8 mouse cellular contexts compared by ENCODE assay signal in genomic region chr16:16213079-16213760, GRCm38 (mm10). TPM values are rescaled to one million over a fixed set of nuclear protein-coding genes. Genes with fewer than 3 reads are reported as not detected.
A peak's percentile ranks its signal among the peaks of the same experiment; 100 is the strongest.
DNase-seq lines count a peak whose midpoint lies in the region; ATAC-seq and TF ChIP-seq lines count a peak whose summit lies in the region.

Gene Pkp2, plus strand, starts transcription at chr16:16213318.

- H3K9ac ChIP-seq in embryonic facial prominence, embryonic 13.5 days = peak within 1 kb of the TSS; percentile 60
- peak within 1 kb of the TSS; percentile 97 for H3K9ac ChIP-seq in heart, embryonic 12.5 days
- H3K9ac ChIP-seq in kidney, embryonic 15.5 days = peak within 1 kb of the TSS; percentile 52
- peak within 1 kb of the TSS; percentile 72 for H3K9ac ChIP-seq in liver, embryonic 13.5 days
- peak within 1 kb of the TSS; percentile 20 for H3K9ac ChIP-seq in neural tube, embryonic 11.5 days (ENCODE audit: low read length)

- H3K36me3 ChIP-seq in embryonic facial prominence, embryonic 13.5 days = no peaks in the 10 kb centered on the region
- no peaks in the 10 kb centered on the region for H3K36me3 ChIP-seq in heart, embryonic 12.5 days
- H3K36me3 ChIP-seq in kidney, embryonic 15.5 days = no peaks in the 10 kb centered on the region
- no peaks in the 10 kb centered on the region for H3K36me3 ChIP-seq in liver, embryonic 13.5 days
- no peaks in the 10 kb centered on the region for H3K36me3 ChIP-seq in neural tube, embryonic 11.5 days (ENCODE audit: control insufficient read depth, insufficient read depth, low read length)
- H3K36me3 ChIP-seq in thymus, adult 2 months (ENCODE audit: control insufficient read depth, insufficient read depth, low read length) = no peaks in the 10 kb centered on the region

- ATAC-seq in CD4-positive, CD25-positive, alpha-beta regulatory T cell, adult 4 months = peak; percentile 70
- ATAC-seq in embryonic facial prominence, embryonic 13.5 days (ENCODE audit: insufficient number of reproducible peaks, insufficient read depth, low FRiP score, low TSS enrichment, low read depth) = peak; percentile 86
- ATAC-seq in heart, embryonic 12.5 days (ENCODE audit: insufficient number of reproducible peaks, low FRiP score) = peak; percentile 94
- ATAC-seq in kidney, embryonic 15.5 days (replicated peaks; ENCODE audit: low FRiP score) = peak; percentile 97
- ATAC-seq in liver, embryonic 13.5 days (ENCODE audit: low read depth) = peak; percentile 94
- peak; percentile 97 for ATAC-seq in neural tube, embryonic 11.5 days (ENCODE audit: insufficient read depth, low FRiP score, low TSS enrichment)

- no peak for TF ChIP-seq CTCF in thymus, adult 2 months (IDR thresholded peaks at IDR 0.05; ENCODE audit: borderline replicate concordance, control insufficient read depth, extremely low read depth, insufficient read depth, low read length, poor library complexity)

- peak within 1 kb of the TSS; percentile 56 for H3K4me3 ChIP-seq in embryonic facial prominence, embryonic 13.5 days
- peak within 1 kb of the TSS; percentile 91 for H3K4me3 ChIP-seq in heart, embryonic 12.5 days
- H3K4me3 ChIP-seq in kidney, embryonic 15.5 days (replicated peaks) = peak within 1 kb of the TSS; percentile 78
- H3K4me3 ChIP-seq in liver, embryonic 13.5 days (replicated peaks) = peak within 1 kb of the TSS; percentile 69
- H3K4me3 ChIP-seq in neural tube, embryonic 11.5 days (ENCODE audit: low read depth, low read length) = peak within 1 kb of the TSS; percentile 52
- peak within 1 kb of the TSS; percentile 42 for H3K4me3 ChIP-seq in thymus, adult 2 months (ENCODE audit: control insufficient read depth, insufficient read depth, low read length)

- H3K27ac ChIP-seq in embryonic facial prominence, embryonic 13.5 days = no peak within 1 kb of the TSS
- H3K27ac ChIP-seq in heart, embryonic 12.5 days (ENCODE audit: poor library complexity, severe bottlenecking) = peak within 1 kb of the TSS; percentile 98
- peak within 1 kb of the TSS; percentile 74 for H3K27ac ChIP-seq in kidney, embryonic 15.5 days
- H3K27ac ChIP-seq in liver, embryonic 13.5 days = 0 out of 2 replicates have a peak within 1 kb of the TSS, but pooled peaks have one; percentile 34
- H3K27ac ChIP-seq in neural tube, embryonic 11.5 days (ENCODE audit: low read depth, low read length) = no peak within 1 kb of the TSS
- H3K27ac ChIP-seq in thymus, adult 2 months (ENCODE audit: control insufficient read depth, insufficient read depth, low read length) = no peak within 1 kb of the TSS

- peak; percentile 71 for DNase-seq in adrenal gland, postnatal 25 days
- DNase-seq in liver, embryonic 13.5 days = peak; percentile 73
- peak; percentile 81 for DNase-seq in neural tube, embryonic 11.5 days (ENCODE audit: low spot score)
- DNase-seq in thymus, adult 2 months = peak; percentile 38

- H3K4me1 ChIP-seq in embryonic facial prominence, embryonic 13.5 days = peaks cover 15% of the 10 kb centered on the region
- H3K4me1 ChIP-seq in heart, embryonic 12.5 days (replicated peaks) = peaks cover 30% of the 10 kb centered on the region
- peaks cover 21% of the 10 kb centered on the region for H3K4me1 ChIP-seq in kidney, embryonic 15.5 days
- peaks cover 18% of the 10 kb centered on the region for H3K4me1 ChIP-seq in liver, embryonic 13.5 days (replicated peaks)
- no peaks in the 10 kb centered on the region for H3K4me1 ChIP-seq in neural tube, embryonic 11.5 days (ENCODE audit: control insufficient read depth, insufficient read depth, low read length)
- H3K4me1 ChIP-seq in thymus, adult 2 months (replicated peaks; ENCODE audit: control insufficient read depth, insufficient read depth, low read length) = peaks cover 4% of the 10 kb centered on the region; the same call in 1 of the 2 replicates

- WGBS in embryonic facial prominence, embryonic 13.5 days = under 1% methylated on average over 59 of the region's 59 CpGs
- under 1% methylated on average over 59 of the region's 59 CpGs for WGBS in heart, embryonic 12.5 days
- WGBS in kidney, embryonic 15.5 days = 0% methylated on average over 45 of the region's 59 CpGs
- WGBS in liver, embryonic 13.5 days (ENCODE audit: insufficient replicate concordance) = under 1% methylated on average over 59 of the region's 59 CpGs
- WGBS in neural tube, embryonic 11.5 days = under 1% methylated on average over 56 of the region's 59 CpGs
- under 1% methylated on average over 59 of the region's 59 CpGs for WGBS in thymus, adult 2 months

- no peaks in the 10 kb centered on the region for H3K9me3 ChIP-seq in embryonic facial prominence, embryonic 13.5 days
- no peaks in the 10 kb centered on the region for H3K9me3 ChIP-seq in heart, embryonic 12.5 days (replicated peaks)
- no peaks in the 10 kb centered on the region for H3K9me3 ChIP-seq in kidney, embryonic 15.5 days (replicated peaks)
- H3K9me3 ChIP-seq in liver, embryonic 13.5 days (replicated peaks) = no peaks in the 10 kb centered on the region
- H3K9me3 ChIP-seq in neural tube, embryonic 11.5 days (ENCODE audit: control insufficient read depth, low read length) = no peaks in the 10 kb centered on the region

- TF ChIP-seq POLR2A in thymus, adult 2 months (IDR thresholded peaks at IDR 0.05; ENCODE audit: control insufficient read depth, extremely low read depth, insufficient read depth, low read length, poor library complexity) = no peak

- peaks cover 56% of the 10 kb centered on the region for H3K27me3 ChIP-seq in embryonic facial prominence, embryonic 13.5 days
- H3K27me3 ChIP-seq in heart, embryonic 12.5 days (replicated peaks) = no peaks in the 10 kb centered on the region
- H3K27me3 ChIP-seq in kidney, embryonic 15.5 days = peaks cover 29% of the 10 kb centered on the region
- peaks cover 37% of the 10 kb centered on the region for H3K27me3 ChIP-seq in liver, embryonic 13.5 days
- H3K27me3 ChIP-seq in neural tube, embryonic 11.5 days (ENCODE audit: control insufficient read depth, insufficient read depth, low read length) = peaks cover 10% of the 10 kb centered on the region; the same call in 1 of the 2 replicates
- peaks cover 11% of the 10 kb centered on the region for H3K27me3 ChIP-seq in thymus, adult 2 months (ENCODE audit: control insufficient read depth, insufficient read depth, low read length)

- H3K4me2 ChIP-seq in embryonic facial prominence, embryonic 13.5 days = peak within 1 kb of the TSS; percentile 98
- H3K4me2 ChIP-seq in heart, embryonic 12.5 days = peak within 1 kb of the TSS; percentile 71
- peak within 1 kb of the TSS; percentile 98 for H3K4me2 ChIP-seq in kidney, embryonic 15.5 days
- peak within 1 kb of the TSS; percentile 92 for H3K4me2 ChIP-seq in liver, embryonic 13.5 days
- H3K4me2 ChIP-seq in neural tube, embryonic 11.5 days (ENCODE audit: low read depth) = peak within 1 kb of the TSS; percentile 81

RNA-seq across cellular contexts. Expression of gene Pkp2, which starts in this region (rescaled TPM):
- polyA plus RNA-seq in CD4-positive, CD25-positive, alpha-beta regulatory T cell, adult 4 months (2017; shearing (Covaris generic)) = under 1 TPM; 0.15 to 0.27 TPM
- total RNA-seq in adrenal gland, postnatal 25 days (2021) = 2.0 and 2.2 TPM in 2 replicates
- 2.3 and 3.3 TPM in 2 replicates for polyA plus RNA-seq in embryonic facial prominence, embryonic 13.5 days (2015; fragmentation: Nextera tagmentation; extraction: Ambion mirVana)
- polyA plus RNA-seq in heart, embryonic 12.5 days (2016; fragmentation: Nextera tagmentation; extraction: Ambion mirVana) = 131 and 133 TPM in 2 replicates
- 10.1 and 11.0 TPM in 2 replicates for polyA plus RNA-seq in kidney, embryonic 15.5 days (2015; fragmentation: Nextera tagmentation; extraction: Ambion mirVana)
- 4.9 and 6.3 TPM in 2 replicates for polyA plus RNA-seq in liver, embryonic 13.5 days (2015; fragmentation: Nextera tagmentation; extraction: Ambion mirVana)
- 3.5 and 4.8 TPM in 2 replicates for polyA plus RNA-seq in neural tube, embryonic 11.5 days (2014; fragmentation: Nextera tagmentation; extraction: Ambion mirVana)
- 1.2 and 4.5 TPM in 2 replicates for polyA plus RNA-seq in thymus, adult 2 months (2012; rRNA removed)

Comparison
In these comparisons a context has a peak if more than half of its experiments do, and no peak if none do; other contexts are left out.
1. RNA of gene Pkp2 (polyA plus RNA-seq): 131 to 133 TPM in heart, embryonic 12.5 days; 10.1 to 11.0 TPM in kidney, embryonic 15.5 days, 4.9 to 6.3 TPM in liver, embryonic 13.5 days, 3.5 to 4.8 TPM in neural tube, embryonic 11.5 days, 1.2 to 4.5 TPM in thymus, adult 2 months, 2.3 to 3.3 TPM in embryonic facial prominence, embryonic 13.5 days and 0.15 to 0.27 TPM in CD4-positive, CD25-positive, alpha-beta regulatory T cell, adult 4 months; every median in the first group is over 10 times any median in the second.
2. Peak in ATAC-seq in CD4-positive, CD25-positive, alpha-beta regulatory T cell, adult 4 months; RNA of the gene not detected or under 1 TPM.
3. H3K27ac ChIP-seq: peak in heart, embryonic 12.5 days (single experiment), kidney, embryonic 15.5 days (single experiment) and liver, embryonic 13.5 days (single experiment); none in embryonic facial prominence, embryonic 13.5 days (single experiment), neural tube, embryonic 11.5 days (single experiment) and thymus, adult 2 months (single experiment).
4. H3K9ac ChIP-seq: peak in every context shown above with its lines; median percentile 97 in heart, embryonic 12.5 days; 72 in liver, embryonic 13.5 days; 60 in embryonic facial prominence, embryonic 13.5 days; 52 in kidney, embryonic 15.5 days; 20 in neural tube, embryonic 11.5 days.
5. Peak in every context shown above with its lines, with median percentiles within 50 percentile points of each other: ATAC-seq, DNase-seq, H3K4me2 ChIP-seq and H3K4me3 ChIP-seq.